Mouse (Mus musculus) lung, adult 2 months (tissue): ENCODE measurements around the gene Krt6a.

Experiments
- CTCF ChIP-seq: fragments of 200-500 bp; IDR thresholded peaks from 2 replicates; pipeline ENCODE4 v1.5.1; 2011; ENCODE audit warnings: mild to moderate bottlenecking, low read length, control low read depth; ENCODE audit not compliant: insufficient read depth
- POLR2A ChIP-seq: fragments of 200-500 bp; IDR thresholded peaks from 2 replicates; pipeline ENCODE4 v1.6.1; 2011; ENCODE audit warnings: low read depth, mild to moderate bottlenecking, control low read depth, low read length, borderline replicate concordance; ENCODE audit errors: extremely low read depth

GRCm38 (mm10) chr15:101707454-101707853 is 13.3 kb upstream of the Krt6a start:
- TF ChIP-seq POLR2A: no peak
- TF ChIP-seq CTCF: no peak
